Mouse (Mus musculus): Measurements from ENCODE around the gene Lrrc31. TPM values are rescaled to one million over a fixed set of nuclear protein-coding genes. Genes with fewer than 3 reads are reported as not detected.

Gene Lrrc31
- polyA plus RNA-seq, 1 experiment from 2014 or later, result not detected

- no peak for ATAC-seq (ENCODE audit: insufficient number of reproducible peaks, low FRiP score)
- H3K4me2 ChIP-seq, result no peak overlapping the region
- no peak overlapping the region for H3K4me3 ChIP-seq
- no peaks in the 10 kb centered on the region for H3K9me3 ChIP-seq (replicated peaks)
- H3K4me1 ChIP-seq (replicated peaks), result peaks cover 7% of the 10 kb centered on the region
- no peak overlapping the region for H3K9ac ChIP-seq
- no peak overlapping the region for H3K27ac ChIP-seq (ENCODE audit: poor library complexity, severe bottlenecking)
- 26% methylated on average over 5 of the region's 5 CpGs for WGBS
- no peaks in the 10 kb centered on the region for H3K27me3 ChIP-seq (replicated peaks)
- no peaks in the 10 kb centered on the region for H3K36me3 ChIP-seq
These were observed 23.5 kb upstream of the Lrrc31 start for GRCm38 (mm10) chr3:30723179-30723578.

GRCm38 (mm10) chr3:30722461-30722860, 22.8 kb upstream of the Lrrc31 start:
- no peak for ATAC-seq (ENCODE audit: insufficient number of reproducible peaks, low FRiP score)
- no peaks in the 10 kb centered on the region for H3K36me3 ChIP-seq
- no peak overlapping the region for H3K27ac ChIP-seq (ENCODE audit: poor library complexity, severe bottlenecking)
- H3K27me3 ChIP-seq (replicated peaks), result no peaks in the 10 kb centered on the region
- 83% methylated on average over 2 of the region's 2 CpGs for WGBS
- no peaks in the 10 kb centered on the region for H3K9me3 ChIP-seq (replicated peaks)
- no peak overlapping the region for H3K9ac ChIP-seq
- H3K4me3 ChIP-seq, result no peak overlapping the region
- H3K4me1 ChIP-seq (replicated peaks), result peaks cover 7% of the 10 kb centered on the region
- H3K4me2 ChIP-seq, result no peak overlapping the region

- ATAC-seq (ENCODE audit: insufficient number of reproducible peaks, low FRiP score), result no peak
- no peak overlapping the region for H3K4me3 ChIP-seq
- 66% methylated on average over 4 of the region's 4 CpGs for WGBS
- no peaks in the 10 kb centered on the region for H3K36me3 ChIP-seq
- no peak overlapping the region for H3K27ac ChIP-seq (ENCODE audit: poor library complexity, severe bottlenecking)
- H3K9ac ChIP-seq, result no peak overlapping the region
- H3K4me1 ChIP-seq (replicated peaks), result peaks cover 5% of the 10 kb centered on the region
- H3K27me3 ChIP-seq (replicated peaks), result no peaks in the 10 kb centered on the region
- no peak overlapping the region for H3K4me2 ChIP-seq
- H3K9me3 ChIP-seq (replicated peaks), result no peaks in the 10 kb centered on the region
These were observed 22.4 kb upstream of the Lrrc31 start for GRCm38 (mm10) chr3:30722036-30722435.

- peaks cover 4% of the 10 kb centered on the region for H3K4me1 ChIP-seq (replicated peaks)
- H3K4me2 ChIP-seq, result no peak overlapping the region
- no peak overlapping the region for H3K4me3 ChIP-seq
- H3K9me3 ChIP-seq (replicated peaks), result no peaks in the 10 kb centered on the region
- no peak for ATAC-seq (ENCODE audit: insufficient number of reproducible peaks, low FRiP score)
- no peak overlapping the region for H3K27ac ChIP-seq (ENCODE audit: poor library complexity, severe bottlenecking)
- H3K36me3 ChIP-seq, result no peaks in the 10 kb centered on the region
- H3K9ac ChIP-seq, result no peak overlapping the region
- H3K27me3 ChIP-seq (replicated peaks), result no peaks in the 10 kb centered on the region
- 79% methylated on average over 3 of the region's 3 CpGs for WGBS
These were observed 19.0 kb upstream of the Lrrc31 start for GRCm38 (mm10) chr3:30718649-30719048.

GRCm38 (mm10) chr3:30713334-30713733, 13.7 kb upstream of the Lrrc31 start:
- H3K4me2 ChIP-seq, result no peak overlapping the region
- H3K9ac ChIP-seq, result no peak overlapping the region
- 81% methylated on average over 1 of the region's 1 CpGs for WGBS
- no peaks in the 10 kb centered on the region for H3K9me3 ChIP-seq (replicated peaks)
- no peaks in the 10 kb centered on the region for H3K36me3 ChIP-seq
- no peaks in the 10 kb centered on the region for H3K4me1 ChIP-seq (replicated peaks)
- H3K27ac ChIP-seq (ENCODE audit: poor library complexity, severe bottlenecking), result no peak overlapping the region
- H3K4me3 ChIP-seq, result no peak overlapping the region
- H3K27me3 ChIP-seq (replicated peaks), result no peaks in the 10 kb centered on the region; the same call in 1 of the 2 replicates
- ATAC-seq (ENCODE audit: insufficient number of reproducible peaks, low FRiP score), result no peak

- Histone ChIP-seq H3K27me3 (replicated peaks) (peaks cover 3% of the 10 kb centered on the region; the same call in 1 of the 2 replicates), H3K27ac (ENCODE audit: poor library complexity, severe bottlenecking) (no peak overlapping the region), H3K9ac (no peak overlapping the region), H3K4me3 (no peak overlapping the region), H3K36me3 (no peaks in the 10 kb centered on the region), H3K9me3 (replicated peaks) (no peaks in the 10 kb centered on the region), H3K4me2 (no peak overlapping the region), H3K4me1 (replicated peaks) (no peaks in the 10 kb centered on the region)
- WGBS, result 75% methylated on average over 6 of the region's 6 CpGs
- no peak for ATAC-seq (ENCODE audit: insufficient number of reproducible peaks, low FRiP score)
These were observed 10.5 kb upstream of the Lrrc31 start for GRCm38 (mm10) chr3:30710191-30710590.

GRCm38 (mm10) chr3:30706614-30707276, 7.1 kb upstream of the Lrrc31 start:
- no peaks in the 10 kb centered on the region for H3K9me3 ChIP-seq (replicated peaks)
- no peak for ATAC-seq (ENCODE audit: insufficient number of reproducible peaks, low FRiP score)
- H3K9ac ChIP-seq, result no peak overlapping the region
- H3K4me2 ChIP-seq, result no peak overlapping the region
- peaks cover 10% of the 10 kb centered on the region; the same call in 1 of the 2 replicates for H3K27me3 ChIP-seq (replicated peaks)
- H3K27ac ChIP-seq (ENCODE audit: poor library complexity, severe bottlenecking), result no peak overlapping the region
- WGBS, result 45% methylated on average over 4 of the region's 4 CpGs
- H3K4me1 ChIP-seq (replicated peaks), result no peaks in the 10 kb centered on the region
- H3K4me3 ChIP-seq, result no peak overlapping the region
- no peaks in the 10 kb centered on the region for H3K36me3 ChIP-seq

- Histone ChIP-seq H3K36me3 (no peaks in the 10 kb centered on the region), H3K9ac (no peak overlapping the region), H3K4me1 (replicated peaks) (no peaks in the 10 kb centered on the region), H3K27me3 (replicated peaks) (peaks cover 10% of the 10 kb centered on the region; the same call in 1 of the 2 replicates), H3K4me2 (no peak overlapping the region), H3K4me3 (no peak overlapping the region), H3K9me3 (replicated peaks) (no peaks in the 10 kb centered on the region), H3K27ac (ENCODE audit: poor library complexity, severe bottlenecking) (no peak overlapping the region)
- ATAC-seq (ENCODE audit: insufficient number of reproducible peaks, low FRiP score), result no peak
- WGBS, result 76% methylated on average over 3 of the region's 3 CpGs
These were observed 6.3 kb upstream of the Lrrc31 start for GRCm38 (mm10) chr3:30705977-30706376.

GRCm38 (mm10) chr3:30697891-30698290, 1.8 kb downstream of the Lrrc31 start:
- Histone ChIP-seq H3K27me3 (replicated peaks) (no peaks in the 10 kb centered on the region), H3K9me3 (replicated peaks) (no peaks in the 10 kb centered on the region), H3K4me3 (no peak overlapping the region), H3K9ac (no peak overlapping the region), H3K27ac (ENCODE audit: poor library complexity, severe bottlenecking) (no peak overlapping the region), H3K4me1 (replicated peaks) (no peaks in the 10 kb centered on the region), H3K36me3 (no peaks in the 10 kb centered on the region), H3K4me2 (no peak overlapping the region)
- WGBS, result 62% methylated on average over 4 of the region's 4 CpGs
- no peak for ATAC-seq (ENCODE audit: insufficient number of reproducible peaks, low FRiP score)

- no peaks in the 10 kb centered on the region for H3K36me3 ChIP-seq
These were observed 3.3 kb downstream of the Lrrc31 start for GRCm38 (mm10) chr3:30696346-30696745.

GRCm38 (mm10) chr3:30695661-30696060, 4.0 kb downstream of the Lrrc31 start:
- Histone ChIP-seq H3K9me3 (replicated peaks) (no peaks in the 10 kb centered on the region), H3K27me3 (replicated peaks) (no peaks in the 10 kb centered on the region), H3K4me2 (no peak overlapping the region), H3K9ac (no peak overlapping the region), H3K27ac (ENCODE audit: poor library complexity, severe bottlenecking) (no peak overlapping the region), H3K4me3 (no peak overlapping the region), H3K36me3 (no peaks in the 10 kb centered on the region), H3K4me1 (replicated peaks) (no peaks in the 10 kb centered on the region)
- 93% methylated on average over 2 of the region's 2 CpGs for WGBS
- no peak for ATAC-seq (ENCODE audit: insufficient number of reproducible peaks, low FRiP score)

More at GRCm38 (mm10) chr3:30696346-30696745, 3.3 kb downstream of the Lrrc31 start:
- no peak overlapping the region for H3K27ac ChIP-seq (ENCODE audit: poor library complexity, severe bottlenecking)
- ATAC-seq (ENCODE audit: insufficient number of reproducible peaks, low FRiP score), result no peak
- no peaks in the 10 kb centered on the region for H3K9me3 ChIP-seq (replicated peaks)
- H3K27me3 ChIP-seq (replicated peaks), result no peaks in the 10 kb centered on the region
- 13% methylated on average over 2 of the region's 2 CpGs for WGBS
- H3K9ac ChIP-seq, result no peak overlapping the region
- H3K4me1 ChIP-seq (replicated peaks), result no peaks in the 10 kb centered on the region
- no peak overlapping the region for H3K4me2 ChIP-seq
- H3K4me3 ChIP-seq, result no peak overlapping the region

GRCm38 (mm10) chr3:30690976-30691375, 8.7 kb downstream of the Lrrc31 start:
- H3K4me1 ChIP-seq (replicated peaks), result peaks cover 5% of the 10 kb centered on the region; the same call in 1 of the 2 replicates
- 23% methylated on average over 7 of the region's 7 CpGs for WGBS
- no peak overlapping the region for H3K4me2 ChIP-seq
- no peak for ATAC-seq (ENCODE audit: insufficient number of reproducible peaks, low FRiP score)
- H3K9me3 ChIP-seq (replicated peaks), result no peaks in the 10 kb centered on the region
- H3K36me3 ChIP-seq, result no peaks in the 10 kb centered on the region
- no peak overlapping the region for H3K27ac ChIP-seq (ENCODE audit: poor library complexity, severe bottlenecking)
- H3K4me3 ChIP-seq, result no peak overlapping the region
- no peak overlapping the region for H3K9ac ChIP-seq
- no peaks in the 10 kb centered on the region for H3K27me3 ChIP-seq (replicated peaks)
